Mouse (Mus musculus) embryonic facial prominence, embryonic 12.5 days (tissue): ENCODE results near the gene Gas1. TPM values are rescaled to one million over a fixed set of nuclear protein-coding genes. Genes with fewer than 3 reads are reported as not detected.

Experiments used
- ATAC-seq: fragments of 200-750 bp; cut with Nextera tagmentation; 2 replicates; pipeline ENCODE4 v1.8.0; 2017; ENCODE audit not compliant: insufficient number of reproducible peaks, insufficient read depth, low FRiP score, low TSS enrichment
- H3K27ac ChIP-seq: fragments of 300-500 bp; sonication (generic); 2 replicates; pipeline ENCODE4 v1.5.1; 2016; ENCODE audit warnings: mild to moderate bottlenecking
- H3K27me3 ChIP-seq: fragments of 300-500 bp; sonication (generic); 2 replicates; pipeline ENCODE4 v1.6.1; 2016; ENCODE audit warnings: mild to moderate bottlenecking, moderate library complexity
- H3K36me3 ChIP-seq: fragments of 300-500 bp; sonication (generic); 2 replicates; pipeline ENCODE4 v1.6.1; 2016; ENCODE audit warnings: mild to moderate bottlenecking
- H3K4me1 ChIP-seq: fragments of 300-500 bp; sonication (generic); 2 replicates; pipeline ENCODE4 v1.6.1; 2016
- H3K4me2 ChIP-seq: fragments of 300-500 bp; sonication (generic); replicated peaks from 2 replicates; pipeline ENCODE4 v1.6.1; 2016; ENCODE audit warnings: mild to moderate bottlenecking, moderate library complexity
- H3K4me3 ChIP-seq: fragments of 300-500 bp; sonication (generic); 2 replicates; pipeline ENCODE4 v1.5.1; 2016; ENCODE audit warnings: mild to moderate bottlenecking
- H3K9ac ChIP-seq: fragments of 300-500 bp; sonication (generic); 2 replicates; pipeline ENCODE4 v1.6.1; 2016; ENCODE audit warnings: mild to moderate bottlenecking, moderate library complexity
- H3K9me3 ChIP-seq: fragments of 300-500 bp; sonication (generic); 2 replicates; pipeline ENCODE4 v1.6.1; 2016; ENCODE audit warnings: mild to moderate bottlenecking, moderate library complexity
- WGBS: fragments of 180-500 bp; shearing (Covaris S2); methylation state at CpG from one replicate; pipeline ENCODE4 v1.1.7; 2016; 5-methylcytosine and 5-hydroxymethylcytosine counted together
- polyA plus RNA-seq: library from polyadenylated mRNA; unstranded; fragments of >200 nt; fragmentation: Nextera tagmentation; extraction: Ambion mirVana; gene quantifications from 2 replicates; pipeline ENCODE4 v1.2.1, GENCODE M21; 2016

Gene Gas1
- 261 and 307 TPM in 2 replicates for polyA plus RNA-seq

- no peaks in the 10 kb centered on the region for H3K27me3 ChIP-seq
- ATAC-seq, result peak; percentile 95
- H3K9me3 ChIP-seq, result no peaks in the 10 kb centered on the region
- H3K4me2 ChIP-seq, result peak within 1 kb of the TSS; percentile 56
- peaks cover 5% of the 10 kb centered on the region; the same call in 1 of the 2 replicates for H3K36me3 ChIP-seq
- H3K27ac ChIP-seq, result peak within 1 kb of the TSS; percentile 100
- H3K4me1 ChIP-seq, result peaks cover 28% of the 10 kb centered on the region
- H3K9ac ChIP-seq, result peak within 1 kb of the TSS; percentile 100
- WGBS, result under 1% methylated on average over 59 of the region's 59 CpGs
- peak within 1 kb of the TSS; percentile 99 for H3K4me3 ChIP-seq
Observed at GRCm38 (mm10) chr13:60177106-60177796, at the start of gene Gas1. Gas1 (minus strand) TSS chr13:60177365.

- 4% methylated on average over 9 of the region's 9 CpGs for WGBS
- H3K9me3 ChIP-seq, result 0 out of 2 replicates have a peak, but pooled peaks cover 5% of the 10 kb centered on the region
- peak; percentile 91 for ATAC-seq
- H3K27me3 ChIP-seq, result no peaks in the 10 kb centered on the region
- H3K27ac ChIP-seq, result peak overlapping the region; percentile 95
- no peaks in the 10 kb centered on the region for H3K36me3 ChIP-seq
- H3K4me1 ChIP-seq, result peaks cover 42% of the 10 kb centered on the region
- peak overlapping the region; percentile 32 for H3K4me2 ChIP-seq
- no peak overlapping the region for H3K9ac ChIP-seq
- H3K4me3 ChIP-seq, result no peak overlapping the region
Observed at GRCm38 (mm10) chr13:60226251-60226836, 49.2 kb upstream of the Gas1 start.

- WGBS, result 55% methylated on average over 1 of the region's 1 CpGs
- H3K36me3 ChIP-seq, result no peaks in the 10 kb centered on the region
- peaks cover 36% of the 10 kb centered on the region for H3K4me1 ChIP-seq
- peak overlapping the region; percentile 95 for H3K27ac ChIP-seq
- 0 out of 2 replicates have a peak, but pooled peaks cover 5% of the 10 kb centered on the region for H3K9me3 ChIP-seq
- H3K9ac ChIP-seq, result no peak overlapping the region
- H3K4me3 ChIP-seq, result no peak overlapping the region
- no peaks in the 10 kb centered on the region for H3K27me3 ChIP-seq
- ATAC-seq, result no peak
- peak overlapping the region; percentile 32 for H3K4me2 ChIP-seq
Observed at GRCm38 (mm10) chr13:60225736-60226135, 48.6 kb upstream of the Gas1 start.

GRCm38 (mm10) chr13:60225276-60225675 lies 48.1 kb upstream of the Gas1 start:
- Histone ChIP-seq H3K27ac (peak overlapping the region; percentile 95), H3K4me3 (no peak overlapping the region), H3K9me3 (0 out of 2 replicates have a peak, but pooled peaks cover 5% of the 10 kb centered on the region), H3K4me2 (no peak overlapping the region), H3K4me1 (peaks cover 32% of the 10 kb centered on the region), H3K36me3 (no peaks in the 10 kb centered on the region), H3K27me3 (no peaks in the 10 kb centered on the region), H3K9ac (no peak overlapping the region)
- no peak for ATAC-seq
- 92% methylated on average over 5 of the region's 5 CpGs for WGBS

GRCm38 (mm10) chr13:60223797-60224196 lies 46.6 kb upstream of the Gas1 start:
- WGBS, result 58% methylated on average over 2 of the region's 2 CpGs
- Histone ChIP-seq H3K9ac (no peak overlapping the region), H3K27ac (no peak overlapping the region), H3K9me3 (0 out of 2 replicates have a peak, but pooled peaks cover 5% of the 10 kb centered on the region), H3K4me2 (no peak overlapping the region), H3K4me3 (no peak overlapping the region), H3K27me3 (no peaks in the 10 kb centered on the region), H3K36me3 (no peaks in the 10 kb centered on the region), H3K4me1 (peaks cover 31% of the 10 kb centered on the region)
- ATAC-seq, result no peak

DNA sequence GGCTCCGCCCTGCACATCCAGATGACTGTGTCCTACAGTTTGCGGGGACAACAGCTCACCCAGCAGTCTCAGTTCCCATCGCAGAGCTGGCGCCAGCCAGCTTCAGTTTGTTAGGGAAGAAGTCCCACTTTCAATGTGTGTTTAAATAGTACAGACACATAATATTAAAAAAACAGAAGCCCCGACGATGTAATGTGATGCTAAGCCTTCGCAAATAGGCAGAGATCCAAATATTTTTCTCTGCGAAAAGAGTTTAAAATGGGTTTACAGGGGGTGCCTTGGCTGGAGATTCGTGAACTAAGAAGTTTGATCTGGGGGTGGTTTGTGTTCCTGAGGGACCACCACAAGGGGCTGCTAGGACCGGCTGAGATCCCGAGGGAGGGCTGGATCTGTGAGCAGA lies 45.2 kb upstream of the Gas1 start:
- no peak for ATAC-seq

GRCm38 (mm10) chr13:60213896-60214295 lies 36.7 kb upstream of the Gas1 start:
- no peak for ATAC-seq
- 84% methylated on average over 7 of the region's 7 CpGs for WGBS
- H3K36me3 ChIP-seq, result no peaks in the 10 kb centered on the region

More for the DNA sequence above, 45.2 kb upstream of the Gas1 start:
- Histone ChIP-seq H3K9ac (no peak overlapping the region), H3K4me1 (peaks cover 20% of the 10 kb centered on the region), H3K4me2 (no peak overlapping the region), H3K9me3 (0 out of 2 replicates have a peak, but pooled peaks cover 5% of the 10 kb centered on the region), H3K27ac (peak overlapping the region; percentile 82), H3K4me3 (no peak overlapping the region), H3K36me3 (no peaks in the 10 kb centered on the region), H3K27me3 (no peaks in the 10 kb centered on the region)
- WGBS, result 62% methylated on average over 11 of the region's 11 CpGs

DNA sequence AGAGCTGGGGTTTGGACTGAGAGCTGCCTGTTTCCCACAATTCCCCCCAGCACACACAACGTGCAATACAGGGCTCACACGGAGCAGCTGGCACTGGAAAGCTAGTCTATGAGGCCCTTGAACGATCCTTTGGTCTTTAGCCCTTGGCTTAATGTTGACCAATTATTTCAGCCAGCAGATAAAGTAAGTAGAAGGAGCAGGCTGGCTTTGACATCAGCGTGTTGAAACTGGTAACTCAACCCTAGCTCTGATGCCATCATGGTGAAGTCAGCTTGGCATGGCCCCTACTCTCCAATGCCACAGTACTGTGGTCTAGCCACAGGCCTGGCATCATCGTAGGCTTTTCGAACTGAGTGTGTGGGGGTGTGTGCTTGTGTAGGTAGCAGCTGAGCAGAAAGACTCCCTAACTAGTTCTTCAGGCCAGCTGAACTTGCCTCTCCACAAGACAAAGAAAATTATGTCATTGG lies 30.0 kb upstream of the Gas1 start:
- H3K27me3 ChIP-seq, result no peaks in the 10 kb centered on the region
- H3K36me3 ChIP-seq, result no peaks in the 10 kb centered on the region
- no peak overlapping the region for H3K4me3 ChIP-seq
- no peak for ATAC-seq
- no peak overlapping the region for H3K27ac ChIP-seq
- H3K9me3 ChIP-seq, result peaks cover 3% of the 10 kb centered on the region; the same call in 1 of the 2 replicates
- no peak overlapping the region for H3K4me2 ChIP-seq
- no peaks in the 10 kb centered on the region for H3K4me1 ChIP-seq
- H3K9ac ChIP-seq, result no peak overlapping the region
- WGBS, result 91% methylated on average over 6 of the region's 6 CpGs

More at GRCm38 (mm10) chr13:60213896-60214295, 36.7 kb upstream of the Gas1 start:
- no peak overlapping the region for H3K27ac ChIP-seq
- H3K9me3 ChIP-seq, result no peaks in the 10 kb centered on the region
- H3K4me1 ChIP-seq, result no peaks in the 10 kb centered on the region
- no peak overlapping the region for H3K4me2 ChIP-seq
- no peak overlapping the region for H3K4me3 ChIP-seq
- no peak overlapping the region for H3K9ac ChIP-seq
- H3K27me3 ChIP-seq, result no peaks in the 10 kb centered on the region

DNA sequence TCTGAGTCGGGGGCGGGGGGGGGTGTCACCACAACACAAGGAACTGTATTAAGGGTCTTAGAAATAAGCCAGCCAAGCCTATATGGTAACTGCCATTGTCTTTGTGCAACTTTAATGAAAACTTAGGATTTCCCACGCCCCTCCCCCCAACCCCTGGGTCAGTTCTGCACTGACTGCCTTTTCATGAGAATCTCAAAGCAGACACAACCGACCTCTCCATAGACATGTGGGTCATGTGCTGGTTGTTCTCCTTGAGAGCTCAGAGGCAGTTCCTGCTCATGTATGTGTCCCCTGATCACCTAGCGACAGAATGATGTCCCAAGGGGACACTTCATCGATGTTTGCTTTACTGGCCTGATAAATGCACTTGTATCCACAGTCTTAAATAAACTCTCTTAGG lies 27.6 kb upstream of the Gas1 start:
- H3K27me3 ChIP-seq, result no peaks in the 10 kb centered on the region
- H3K36me3 ChIP-seq, result no peaks in the 10 kb centered on the region
- no peak overlapping the region for H3K9ac ChIP-seq
- no peak for ATAC-seq
- no peak overlapping the region for H3K4me3 ChIP-seq
- WGBS, result 92% methylated on average over 6 of the region's 6 CpGs
- H3K4me1 ChIP-seq, result no peaks in the 10 kb centered on the region
- no peak overlapping the region for H3K27ac ChIP-seq
- peaks cover 3% of the 10 kb centered on the region; the same call in 1 of the 2 replicates for H3K9me3 ChIP-seq
- H3K4me2 ChIP-seq, result no peak overlapping the region

DNA sequence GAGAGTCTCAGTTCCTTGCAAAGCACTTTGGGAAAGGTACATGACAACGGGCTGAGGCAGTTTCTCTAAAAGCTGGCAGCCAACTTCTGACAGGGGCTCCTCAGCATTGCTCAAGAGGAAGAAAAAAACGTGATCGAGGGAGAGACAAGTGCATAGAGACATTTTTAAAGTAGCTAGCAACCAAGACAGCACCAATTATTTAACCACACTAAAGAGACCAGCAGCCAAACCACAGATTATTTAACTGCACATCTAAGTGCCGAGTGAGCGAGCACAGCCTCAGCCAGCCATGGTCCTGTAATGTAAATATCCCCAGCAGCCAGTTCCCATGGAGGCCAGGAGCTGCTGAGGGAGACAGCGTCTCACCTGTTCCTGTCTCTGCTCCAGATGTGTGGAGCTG lies 16.1 kb upstream of the Gas1 start:
- Histone ChIP-seq H3K9me3 (no peaks in the 10 kb centered on the region; the same call in 1 of the 2 replicates), H3K36me3 (no peaks in the 10 kb centered on the region), H3K4me3 (no peak overlapping the region), H3K27me3 (no peaks in the 10 kb centered on the region), H3K27ac (peak overlapping the region; percentile 42; the same call in 1 of the 2 replicates), H3K9ac (no peak overlapping the region), H3K4me1 (peaks cover 11% of the 10 kb centered on the region), H3K4me2 (no peak overlapping the region)
- 35% methylated on average over 6 of the region's 6 CpGs for WGBS
- peak; percentile 64; the same call in 1 of the 2 replicates for ATAC-seq

DNA sequence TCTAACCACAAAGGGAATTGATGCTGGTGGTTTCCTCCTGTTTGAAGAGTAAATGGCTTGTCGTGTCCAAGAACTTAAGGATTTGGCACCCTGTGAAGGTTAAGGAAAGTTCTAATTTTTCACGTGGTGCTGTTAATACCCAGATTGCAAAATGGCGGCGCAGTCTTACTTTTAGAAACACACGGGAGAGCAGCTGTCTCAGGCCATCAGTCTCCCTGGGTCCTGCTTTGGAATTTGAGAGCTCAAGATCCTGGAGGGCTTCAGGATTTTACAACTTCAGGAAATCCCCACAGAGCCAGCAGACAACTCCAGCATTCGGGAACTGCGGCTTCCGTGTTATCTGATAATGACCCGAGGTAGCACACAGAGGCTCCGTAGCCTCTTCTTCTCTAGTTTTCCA lies 12.8 kb upstream of the Gas1 start:
- Histone ChIP-seq H3K9ac (no peak overlapping the region), H3K36me3 (no peaks in the 10 kb centered on the region)
- whole genome bisulfite sequencing, result 76% methylated on average over 10 of the region's 10 CpGs

DNA sequence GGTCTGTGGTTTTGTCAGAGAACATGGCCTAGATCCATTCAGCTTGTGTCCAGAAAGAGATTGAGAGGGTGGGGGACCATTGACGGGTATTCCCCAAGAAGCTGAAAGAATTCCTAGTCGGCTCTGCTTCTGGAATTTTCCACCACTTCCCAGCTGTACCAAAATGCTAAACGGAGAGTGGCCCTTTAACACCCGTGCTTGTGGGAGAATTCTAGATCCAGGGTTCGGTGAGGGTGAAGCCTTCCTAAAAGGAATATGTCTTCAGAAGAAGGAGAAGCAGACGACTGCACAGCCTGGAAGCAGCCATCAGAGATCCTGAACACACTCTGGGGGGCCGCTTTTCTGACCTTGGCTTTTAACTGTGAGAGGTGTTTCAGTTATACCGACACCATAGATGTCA lies 11.8 kb upstream of the Gas1 start:
- Histone ChIP-seq H3K36me3 (no peaks in the 10 kb centered on the region), H3K9me3 (no peaks in the 10 kb centered on the region), H3K4me3 (no peak overlapping the region), H3K27ac (no peak overlapping the region), H3K4me2 (no peak overlapping the region), H3K4me1 (peaks cover 11% of the 10 kb centered on the region), H3K27me3 (no peaks in the 10 kb centered on the region), H3K9ac (no peak overlapping the region)
- 86% methylated on average over 8 of the region's 8 CpGs for WGBS
- no peak for ATAC-seq

More for the DNA sequence above, 12.8 kb upstream of the Gas1 start:
- H3K4me1 ChIP-seq, result peaks cover 11% of the 10 kb centered on the region
- no peak overlapping the region for H3K27ac ChIP-seq
- H3K9me3 ChIP-seq, result no peaks in the 10 kb centered on the region
- no peak overlapping the region for H3K4me3 ChIP-seq
- no peak overlapping the region for H3K4me2 ChIP-seq
- ATAC-seq, result no peak
- no peaks in the 10 kb centered on the region for H3K27me3 ChIP-seq
